Mouse (Mus musculus) heart, adult 18-20 months (tissue): ENCODE results near the gene Gpd1l. TPM values are rescaled to one million over a fixed set of nuclear protein-coding genes. Genes with fewer than 3 reads are reported as not detected.
"Not testable (repeated sequence)": the region's sequence is repeated elsewhere in the genome, so short reads cannot be mapped to it uniquely, and the experiment has no call there.

Source experiments
- DNase-seq, 2 experiments: peaks; one replicate each; pipeline ENCODE4 v3.0.0; 2021 to 2022; ENCODE audit warnings: mixed read lengths in 1 of 2
- long read RNA-seq, 2 experiments: library from polyadenylated mRNA; stranded (forward); transcript quantifications; one replicate each; pipeline ENCODE4 v2.0.0; 2021
- total RNA-seq, 2 experiments: library from RNA; stranded (reverse); gene quantifications; 2 replicates each; pipeline ENCODE4 v1.2.3; 2021

Gpd1l gene
- total RNA-seq: 10 to 100 TPM; 38.0 to 40.4 TPM
- long read RNA-seq, experiment 1, full-length matches to known transcripts: 10 of 21 reads
- long read RNA-seq, experiment 1, partial matches to known transcripts: 3 of 21 reads
- long read RNA-seq, experiment 1, other reads (novel, unspliced or antisense): 8 of 21 reads
- long read RNA-seq, experiment 2, full-length matches to known transcripts: 5 of 13 reads
- long read RNA-seq, experiment 2, partial matches to known transcripts: 0 of 13 reads
- long read RNA-seq, experiment 2, other reads (novel, unspliced or antisense): 8 of 13 reads

- DNase-seq: peak; percentile 97 to 99
Measured at GRCm38 (mm10) chr9:114933723-114934171, at the start of gene Gpd1l. Gene Gpd1l, minus strand, starts transcription at chr9:114933987.

DNA sequence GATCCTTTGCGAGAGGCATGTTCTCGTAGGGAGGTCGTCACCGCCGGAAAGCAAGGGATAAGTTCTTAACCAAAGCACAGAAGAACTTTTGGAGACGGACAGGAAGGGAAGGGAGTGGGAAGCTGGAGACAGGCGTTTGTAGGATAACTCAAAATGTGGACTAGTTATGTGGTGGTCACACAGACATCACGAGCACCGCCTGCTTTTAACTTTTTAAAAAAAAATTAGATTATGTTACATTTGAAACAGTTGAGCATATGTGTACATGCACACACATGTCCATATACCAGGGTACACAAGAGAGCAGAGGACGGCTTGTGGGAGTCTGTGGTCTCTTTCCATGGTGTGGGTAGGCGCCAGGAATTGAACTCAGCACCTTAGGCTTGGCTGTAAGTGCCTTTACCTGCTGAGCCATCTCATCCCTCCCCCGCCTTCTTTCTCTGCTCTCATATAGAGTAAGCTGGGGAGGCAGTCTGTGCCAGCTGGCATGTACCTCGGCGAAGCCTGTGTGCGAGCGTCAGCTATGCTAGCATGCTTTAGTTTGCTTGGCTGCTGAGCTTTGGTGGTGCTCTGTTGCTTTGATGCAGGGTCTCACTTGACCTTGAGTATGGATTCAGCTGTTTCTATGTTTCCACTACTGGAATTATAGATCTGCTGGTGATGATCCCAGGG is 49.0 kb upstream of the Gpd1l start, which contains the start of gene Rps27rt:
Rps27rt (minus strand) TSS at position 51 of the 672 bp plus-strand sequence.
- no peak for DNase-seq

GRCm38 (mm10) chr9:114979969-114980368 is 46.2 kb upstream of the Gpd1l start:
- no peak for DNase-seq

- peak; percentile 86 to 93 for DNase-seq
Measured at GRCm38 (mm10) chr9:114978281-114979111, 44.7 kb upstream of the Gpd1l start, which contains the start of gene Osbpl10. Gene Osbpl10, plus strand, starts transcription at chr9:114978569.

DNA sequence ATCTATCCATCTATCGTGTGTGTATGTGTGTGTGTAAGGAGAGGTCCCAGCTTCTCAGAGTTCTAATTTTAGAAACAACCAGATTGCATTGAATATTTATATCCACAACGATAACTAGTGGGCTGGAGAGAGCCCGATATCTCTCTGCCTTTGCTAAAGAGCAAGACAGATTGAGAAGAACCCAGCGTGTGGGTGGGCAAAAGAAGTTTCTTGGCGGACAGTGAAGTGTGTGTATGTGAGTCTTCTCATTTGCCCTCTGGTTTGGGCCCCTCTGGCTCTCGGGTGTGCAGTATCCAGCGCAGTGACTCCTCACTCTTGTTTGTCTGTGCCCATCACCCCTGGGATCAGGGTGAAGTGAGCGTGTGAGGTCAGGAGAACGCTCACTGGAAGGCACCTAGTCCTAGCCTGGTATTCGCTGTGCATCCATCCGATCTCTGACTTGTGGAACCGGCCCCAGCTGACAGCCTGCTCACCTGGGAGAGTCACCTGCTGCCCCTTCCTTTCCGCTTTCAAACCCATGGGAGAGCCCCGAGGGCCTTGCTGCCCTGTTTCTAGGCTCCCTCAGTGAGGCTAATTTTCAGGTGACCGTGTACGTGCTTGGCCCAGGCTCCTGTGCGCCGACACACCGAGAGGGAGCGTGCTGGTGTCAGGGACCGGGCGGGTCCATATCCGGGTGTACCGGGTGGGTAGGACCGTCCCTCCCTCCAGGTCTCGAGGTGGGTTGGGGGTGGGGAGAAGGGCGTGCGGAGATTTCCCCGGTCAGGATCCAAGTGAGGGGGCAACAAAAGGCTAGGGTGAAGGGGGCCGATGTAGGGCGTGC is 43.9 kb upstream of the Gpd1l start:
- DNase-seq: peak in 1 of 2 experiments; percentile 14

DNA sequence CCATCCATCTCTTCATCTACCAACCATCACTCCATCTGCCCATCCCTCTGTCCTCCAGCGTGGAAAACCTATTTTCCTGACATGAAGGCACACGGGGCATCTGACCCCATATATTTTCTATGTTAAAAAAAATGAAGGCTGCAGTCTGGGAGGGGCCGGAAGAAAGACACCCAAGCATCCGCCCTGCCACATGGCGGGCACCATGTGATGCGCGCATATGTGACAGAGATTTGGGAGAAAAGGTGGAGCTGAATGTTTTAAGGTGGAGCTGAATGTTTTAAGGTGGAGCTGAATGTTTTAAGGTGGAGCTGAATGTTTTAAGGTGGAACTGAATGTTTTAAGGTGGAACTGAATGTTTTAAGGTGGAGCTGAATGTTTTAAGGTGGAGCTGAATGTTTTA is 32.5 kb upstream of the Gpd1l start:
- DNase-seq: not testable (repeated sequence)

GRCm38 (mm10) chr9:114964093-114964492 is 30.3 kb upstream of the Gpd1l start:
- no peak for DNase-seq

DNA sequence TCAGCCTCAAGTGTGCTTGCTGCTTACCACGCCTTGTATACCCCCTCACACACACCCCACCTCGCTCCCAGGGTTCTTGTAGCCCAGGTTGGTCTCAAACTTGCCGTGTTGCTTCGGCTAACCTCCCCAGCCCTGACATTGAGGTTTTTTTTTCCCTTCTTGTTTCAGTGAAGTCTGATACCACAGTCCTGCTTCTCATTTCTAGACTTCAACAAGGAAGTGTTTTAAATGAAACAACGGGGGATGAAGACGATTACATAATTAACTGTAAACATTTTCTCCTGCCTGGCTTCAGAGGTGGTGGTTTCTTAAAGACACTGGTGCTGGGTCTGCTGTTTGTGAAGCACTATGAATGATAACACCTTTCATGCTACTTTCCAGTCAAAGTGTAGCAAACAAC is 27.1 kb upstream of the Gpd1l start:
- DNase-seq: no peak

DNA sequence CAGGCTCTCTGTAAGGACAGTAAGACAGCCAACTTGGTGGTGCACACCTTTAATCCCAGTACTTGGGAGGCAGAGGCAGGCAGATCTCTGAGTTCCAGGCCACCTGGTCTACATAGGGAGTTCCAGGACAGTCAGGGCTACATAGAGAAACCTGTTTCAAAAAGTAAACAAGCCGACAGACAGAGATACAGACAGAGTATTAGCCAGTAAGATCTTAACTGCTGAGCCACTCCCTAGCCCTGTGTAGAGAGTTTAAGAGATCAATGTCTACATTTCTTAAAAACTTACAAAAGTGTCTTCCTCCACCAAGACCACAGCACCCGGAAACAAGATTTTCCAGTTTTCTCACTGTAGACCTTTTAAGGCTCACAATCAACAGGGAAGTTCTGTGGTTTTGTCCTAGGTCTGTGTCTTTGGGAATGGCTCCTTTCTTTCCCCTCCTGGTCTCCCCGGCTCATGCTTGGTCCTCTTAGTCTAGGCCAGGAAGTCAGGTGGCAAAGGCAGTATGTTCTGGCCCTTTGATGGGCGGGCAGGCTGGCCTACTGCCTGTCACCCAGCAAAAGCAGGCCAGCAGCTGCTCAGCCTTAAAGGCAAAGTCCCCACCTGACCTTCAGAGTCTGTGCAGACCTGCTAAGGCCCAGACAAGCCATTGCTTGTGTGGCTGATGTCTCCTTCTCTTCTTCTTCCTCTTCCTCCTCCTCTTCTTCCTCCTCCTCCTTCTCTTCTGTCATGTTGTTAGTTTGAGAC is 26.4 kb upstream of the Gpd1l start:
- DNase-seq: peak; percentile 39 to 51

DNA sequence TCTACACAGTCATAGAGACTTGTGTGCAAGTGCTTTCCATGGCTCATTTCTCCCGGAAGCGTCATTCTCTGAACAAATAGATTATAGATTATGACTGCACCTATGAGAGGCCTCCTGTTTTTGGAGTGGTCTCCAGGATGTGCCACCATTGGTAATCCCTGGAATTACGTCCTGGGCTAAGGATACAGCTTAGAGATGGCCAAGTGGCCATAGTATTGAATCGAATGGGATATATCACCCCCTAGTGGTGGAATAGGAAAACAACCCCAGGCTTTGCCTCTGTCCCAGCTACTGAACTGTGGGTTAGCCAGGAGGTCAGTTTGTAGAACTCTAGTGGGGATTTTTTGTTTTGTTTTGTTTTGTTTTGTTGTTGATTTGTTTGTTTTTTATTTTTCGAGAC is 23.2 kb upstream of the Gpd1l start:
- DNase-seq: peak; percentile 39 to 70

- no peak for DNase-seq
Measured at GRCm38 (mm10) chr9:114955340-114955739, 21.6 kb upstream of the Gpd1l start.

DNA sequence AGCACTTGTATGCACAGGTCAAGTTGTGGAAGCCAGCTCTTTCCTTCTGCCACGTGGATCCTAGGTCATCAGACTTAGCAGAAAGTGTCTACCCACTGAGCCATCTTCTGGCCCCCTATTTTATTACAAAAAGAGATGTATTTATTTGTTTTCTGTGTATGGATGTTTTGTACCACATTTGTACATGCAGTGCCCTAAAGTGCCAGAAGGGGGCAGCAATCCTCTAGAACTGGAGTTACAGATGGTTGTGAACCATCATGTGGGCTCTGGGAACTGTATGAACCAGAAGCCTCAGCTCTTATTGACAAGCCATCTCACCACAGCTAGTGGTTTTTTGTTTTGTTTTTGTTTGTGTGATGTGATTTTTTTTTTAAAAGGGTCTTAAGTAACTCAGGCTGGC is 19.1 kb upstream of the Gpd1l start:
- peak in 1 of 2 experiments; percentile 34 for DNase-seq

DNA sequence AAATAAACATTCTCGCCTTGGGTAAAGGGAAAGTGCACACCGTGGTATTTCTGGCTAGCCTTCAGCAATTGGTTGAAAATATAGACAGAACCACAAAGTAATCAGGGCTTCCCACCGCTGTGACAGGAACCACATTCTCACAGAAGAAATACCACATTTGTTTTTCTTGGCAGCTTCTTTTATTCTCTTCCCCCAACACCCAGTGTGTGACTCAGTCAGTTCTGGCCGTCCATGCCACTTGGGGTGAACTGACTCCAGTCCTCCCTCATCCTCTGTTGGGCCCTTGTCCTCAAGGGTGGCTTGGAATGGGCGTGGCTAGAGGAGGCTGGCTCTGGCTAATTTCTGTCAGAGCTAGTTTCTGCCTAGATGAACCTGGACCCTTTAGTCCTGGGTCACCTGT is 14.6 kb upstream of the Gpd1l start:
- DNase-seq: peak; percentile 38 to 64

DNA sequence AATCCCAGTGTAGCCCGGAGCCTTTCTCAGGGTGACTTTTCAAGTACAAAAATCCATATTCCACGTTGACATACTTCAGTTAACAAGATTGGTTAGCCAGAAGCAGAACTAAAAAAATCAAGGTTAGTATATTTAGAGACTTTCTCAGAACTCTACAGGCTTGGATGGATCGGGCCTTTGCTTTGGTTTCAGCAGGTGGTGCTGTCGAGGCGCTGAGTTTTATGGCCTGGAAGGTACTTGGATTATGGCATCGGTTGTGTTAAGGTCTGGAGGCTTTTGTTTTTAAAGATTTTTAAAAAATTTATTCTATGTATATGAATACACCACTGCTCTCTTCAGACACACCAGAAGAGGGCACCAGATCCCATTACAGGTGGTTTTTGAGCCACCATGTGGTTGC is 11.8 kb upstream of the Gpd1l start:
- no peak for DNase-seq

DNA sequence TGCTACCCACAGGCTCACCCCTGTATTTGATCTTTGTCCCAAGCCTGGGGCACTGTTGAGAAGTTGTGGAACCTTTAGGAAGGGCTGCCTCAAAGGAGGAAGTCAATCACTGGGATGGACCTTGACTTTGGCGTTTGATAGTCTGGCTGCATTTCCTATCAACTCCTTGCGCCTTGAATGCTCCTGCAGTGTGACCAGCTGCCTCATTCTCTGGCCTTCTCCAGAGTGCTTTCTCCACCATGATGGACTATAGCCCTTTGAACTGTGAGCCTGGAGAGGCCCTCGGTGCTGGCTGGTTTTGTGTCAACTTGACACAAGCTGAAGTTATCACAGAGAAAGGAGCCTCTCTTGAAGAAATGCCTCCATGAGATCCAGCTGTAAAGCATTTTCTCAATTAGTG is 10.9 kb upstream of the Gpd1l start:
- no peak for DNase-seq

GRCm38 (mm10) chr9:114936687-114937086 is 2.9 kb upstream of the Gpd1l start:
- DNase-seq: no peak

- DNase-seq: no peak
Measured at GRCm38 (mm10) chr9:114935321-114935720, 1.5 kb upstream of the Gpd1l start.

- DNase-seq: no peak
Measured at GRCm38 (mm10) chr9:114934231-114934630, 444 bp upstream of the Gpd1l start.

- DNase-seq: no peak
Measured at GRCm38 (mm10) chr9:114933037-114933722, 607 bp downstream of the Gpd1l start.

DNA sequence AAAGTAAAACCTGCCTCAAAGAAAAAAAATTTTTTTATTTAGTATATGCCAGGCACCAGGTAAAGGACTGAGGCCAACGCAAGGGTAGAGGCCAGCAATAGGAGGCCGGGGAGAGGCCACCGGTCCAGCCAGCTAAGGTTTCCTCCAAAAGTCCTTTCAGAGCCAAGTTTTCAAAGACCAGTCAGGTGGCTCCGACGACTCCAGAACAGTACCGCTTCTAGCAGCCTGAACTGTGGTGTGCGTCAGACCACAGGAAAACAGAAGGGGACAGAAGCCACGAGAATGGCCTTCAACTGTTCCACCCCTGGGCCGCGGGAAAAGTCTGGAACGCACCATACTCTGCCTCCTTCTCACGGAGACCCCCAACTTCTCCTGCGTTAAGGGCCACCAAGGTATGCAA is 1.2 kb downstream of the Gpd1l start:
- peak; percentile 13 to 38 for DNase-seq
